Mouse (Mus musculus): ENCODE measurements around the gene Ak3. TPM values are rescaled to one million over a fixed set of nuclear protein-coding genes. Genes with fewer than 3 reads are reported as not detected.

Gene Ak3
- polyA plus RNA-seq, 1 experiment: 62.8 TPM

DNA sequence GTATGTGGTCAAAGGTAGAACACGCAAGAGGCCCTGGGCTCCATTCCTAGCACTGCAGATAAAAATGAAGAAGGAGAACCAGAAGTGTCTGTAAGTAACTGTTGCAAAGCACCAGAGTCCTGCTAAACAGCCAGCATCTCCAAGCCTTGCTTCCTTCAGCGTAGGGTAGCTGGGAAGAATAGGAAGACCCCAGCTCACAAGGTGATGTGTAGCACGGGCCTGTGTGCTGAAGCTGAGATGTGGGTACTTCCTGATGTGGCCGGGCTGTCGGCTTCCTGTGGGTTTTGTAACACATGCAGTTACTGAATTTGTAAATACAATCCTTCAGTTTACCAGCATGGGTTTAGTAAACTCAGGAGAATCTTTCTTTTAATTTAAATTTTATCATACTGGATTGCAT lies 52.4 kb downstream of the Ak3 start:
- Histone ChIP-seq H3K36me3 (ENCODE audit: control insufficient read depth, insufficient read depth) (peaks cover 37% of the 10 kb centered on the region), H3K4me3 (no peak overlapping the region)
- TF ChIP-seq REST (IDR thresholded peaks at IDR 0.05; ENCODE audit: insufficient read depth, insufficient read length) (no peak), POLR2AphosphoS2 (IDR thresholded peaks at IDR 0.05; ENCODE audit: insufficient read length, low read depth) (no peak), POLR2A (IDR thresholded peaks at IDR 0.05; ENCODE audit: insufficient read length, low read depth) (no peak), CEBPB (IDR thresholded peaks at IDR 0.05; ENCODE audit: insufficient read depth, poor library complexity, severe bottlenecking) (no peak), USF1 (IDR thresholded peaks at IDR 0.05; ENCODE audit: low read depth) (no peak), MYOD1 (IDR thresholded peaks at IDR 0.05; ENCODE audit: control insufficient read depth in 1 of 3, insufficient read length in 2 of 3, low read depth in 2 of 3) (no peak), SRF (IDR thresholded peaks at IDR 0.05; ENCODE audit: control insufficient read depth, insufficient read length, low read depth) (no peak), E2F4 (IDR thresholded peaks at IDR 0.05; ENCODE audit: insufficient read depth) (no peak), MAX (IDR thresholded peaks at IDR 0.05; ENCODE audit: low read depth) (no peak), MYOG (IDR thresholded peaks at IDR 0.05; ENCODE audit: control insufficient read depth in 1 of 3, insufficient read depth in 1 of 3, insufficient read length in 2 of 3, low read depth in 2 of 3) (no peak), TCF3 (IDR thresholded peaks at IDR 0.05; ENCODE audit: insufficient read length, low read depth) (no peak), TCF12 (IDR thresholded peaks at IDR 0.05; ENCODE audit: insufficient read depth, poor library complexity, severe bottlenecking) (no peak)

DNA sequence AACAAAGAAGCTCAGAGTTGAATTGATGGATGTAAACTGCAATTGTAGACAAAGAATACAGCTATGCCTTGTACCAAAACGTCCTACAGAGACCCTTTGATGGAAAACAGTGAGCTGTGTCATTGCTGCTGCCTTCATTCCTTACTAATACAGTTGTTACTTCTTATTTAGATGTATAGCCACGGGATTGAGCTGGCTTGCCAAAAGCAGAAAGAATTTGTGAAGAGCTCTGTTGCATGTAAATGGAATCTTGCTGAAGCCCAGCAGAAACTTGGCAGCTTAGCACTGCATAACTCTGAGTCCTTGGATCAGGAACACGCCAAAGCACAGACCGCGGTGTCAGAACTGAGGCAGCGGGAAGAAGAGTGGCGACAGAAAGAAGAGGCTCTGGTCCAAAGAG lies 52.9 kb downstream of the Ak3 start:
- TF ChIP-seq USF1 (IDR thresholded peaks at IDR 0.05; ENCODE audit: low read depth): no peak
- no peak for TF ChIP-seq E2F4 (IDR thresholded peaks at IDR 0.05; ENCODE audit: insufficient read depth)
- no peak for TF ChIP-seq POLR2A (IDR thresholded peaks at IDR 0.05; ENCODE audit: insufficient read length, low read depth)
- no peak for TF ChIP-seq MYOG (IDR thresholded peaks at IDR 0.05; ENCODE audit: control insufficient read depth in 1 of 3, insufficient read depth in 1 of 3, insufficient read length in 2 of 3, low read depth in 2 of 3)
- no peak for TF ChIP-seq MAX (IDR thresholded peaks at IDR 0.05; ENCODE audit: low read depth)
- TF ChIP-seq CEBPB (IDR thresholded peaks at IDR 0.05; ENCODE audit: insufficient read depth, poor library complexity, severe bottlenecking): no peak
- TF ChIP-seq MYOD1 (IDR thresholded peaks at IDR 0.05; ENCODE audit: control insufficient read depth in 1 of 3, insufficient read length in 2 of 3, low read depth in 2 of 3): no peak
- TF ChIP-seq REST (IDR thresholded peaks at IDR 0.05; ENCODE audit: insufficient read depth, insufficient read length): no peak
- no peak for TF ChIP-seq TCF3 (IDR thresholded peaks at IDR 0.05; ENCODE audit: insufficient read length, low read depth)
- no peak for TF ChIP-seq SRF (IDR thresholded peaks at IDR 0.05; ENCODE audit: control insufficient read depth, insufficient read length, low read depth)
- no peak for TF ChIP-seq TCF12 (IDR thresholded peaks at IDR 0.05; ENCODE audit: insufficient read depth, poor library complexity, severe bottlenecking)
- TF ChIP-seq POLR2AphosphoS2 (IDR thresholded peaks at IDR 0.05; ENCODE audit: insufficient read length, low read depth): no peak
- Histone ChIP-seq H3K4me3 (no peak overlapping the region), H3K4me2 (ENCODE audit: low read depth) (no peak overlapping the region), H3K36me3 (ENCODE audit: control insufficient read depth, insufficient read depth) (peaks cover 32% of the 10 kb centered on the region), H3K27me3 (ENCODE audit: control insufficient read depth, insufficient read depth, insufficient read length) (no peaks in the 10 kb centered on the region), H3K79me2 (ENCODE audit: control insufficient read depth, insufficient read depth) (peaks cover 64% of the 10 kb centered on the region), H3ac (ENCODE audit: control insufficient read depth, insufficient read length) (no peak overlapping the region)

More for the DNA sequence above, 52.4 kb downstream of the Ak3 start:
- Histone ChIP-seq H3K27me3 (ENCODE audit: control insufficient read depth, insufficient read depth, insufficient read length) (no peaks in the 10 kb centered on the region), H3ac (ENCODE audit: control insufficient read depth, insufficient read length) (no peak overlapping the region), H3K4me2 (ENCODE audit: low read depth) (no peak overlapping the region), H3K79me2 (ENCODE audit: control insufficient read depth, insufficient read depth) (peaks cover 64% of the 10 kb centered on the region)

DNA sequence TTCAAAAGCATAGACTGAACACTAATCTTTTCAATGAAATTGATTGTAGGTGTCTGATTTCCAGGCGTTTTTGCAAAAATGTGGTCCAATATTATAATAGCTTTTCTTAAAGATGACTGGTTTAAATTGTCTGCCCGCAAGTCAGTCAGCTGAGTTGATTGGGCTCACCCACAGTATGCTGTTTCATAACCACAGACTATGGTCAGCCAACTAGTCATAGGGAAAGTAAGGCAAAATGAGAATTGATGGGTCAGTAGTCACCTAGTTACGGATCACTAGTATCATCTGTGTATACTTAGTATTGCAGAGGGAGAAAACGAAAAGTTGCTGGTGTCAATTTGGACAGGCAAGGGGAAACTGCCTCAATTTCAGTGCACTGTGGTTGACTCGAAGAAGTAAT lies 56.4 kb downstream of the Ak3 start:
- TF ChIP-seq SRF (IDR thresholded peaks at IDR 0.05; ENCODE audit: control insufficient read depth, insufficient read length, low read depth): no peak
- no peak for TF ChIP-seq MYOG (IDR thresholded peaks at IDR 0.05; ENCODE audit: control insufficient read depth in 1 of 3, insufficient read depth in 1 of 3, insufficient read length in 2 of 3, low read depth in 2 of 3)
- TF ChIP-seq MAX (IDR thresholded peaks at IDR 0.05; ENCODE audit: low read depth): no peak
- TF ChIP-seq REST (IDR thresholded peaks at IDR 0.05; ENCODE audit: insufficient read depth, insufficient read length): no peak
- no peak for TF ChIP-seq CEBPB (IDR thresholded peaks at IDR 0.05; ENCODE audit: insufficient read depth, poor library complexity, severe bottlenecking)
- no peak for TF ChIP-seq POLR2A (IDR thresholded peaks at IDR 0.05; ENCODE audit: insufficient read length, low read depth)
- no peak for TF ChIP-seq E2F4 (IDR thresholded peaks at IDR 0.05; ENCODE audit: insufficient read depth)
- TF ChIP-seq MYOD1 (IDR thresholded peaks at IDR 0.05; ENCODE audit: control insufficient read depth in 1 of 3, insufficient read length in 2 of 3, low read depth in 2 of 3): no peak
- no peak for TF ChIP-seq TCF3 (IDR thresholded peaks at IDR 0.05; ENCODE audit: insufficient read length, low read depth)
- no peak for TF ChIP-seq POLR2AphosphoS2 (IDR thresholded peaks at IDR 0.05; ENCODE audit: insufficient read length, low read depth)
- TF ChIP-seq USF1 (IDR thresholded peaks at IDR 0.05; ENCODE audit: low read depth): no peak
- TF ChIP-seq TCF12 (IDR thresholded peaks at IDR 0.05; ENCODE audit: insufficient read depth, poor library complexity, severe bottlenecking): no peak
- Histone ChIP-seq H3K4me2 (ENCODE audit: low read depth) (peak overlapping the region; percentile 79), H3K27me3 (ENCODE audit: control insufficient read depth, insufficient read depth, insufficient read length) (peaks cover 7% of the 10 kb centered on the region), H3ac (ENCODE audit: control insufficient read depth, insufficient read length) (peak overlapping the region; percentile 56), H3K79me2 (ENCODE audit: control insufficient read depth, insufficient read depth) (peaks cover 48% of the 10 kb centered on the region), H3K4me3 (peak overlapping the region; percentile 81), H3K36me3 (ENCODE audit: control insufficient read depth, insufficient read depth) (peaks cover 9% of the 10 kb centered on the region)

DNA sequence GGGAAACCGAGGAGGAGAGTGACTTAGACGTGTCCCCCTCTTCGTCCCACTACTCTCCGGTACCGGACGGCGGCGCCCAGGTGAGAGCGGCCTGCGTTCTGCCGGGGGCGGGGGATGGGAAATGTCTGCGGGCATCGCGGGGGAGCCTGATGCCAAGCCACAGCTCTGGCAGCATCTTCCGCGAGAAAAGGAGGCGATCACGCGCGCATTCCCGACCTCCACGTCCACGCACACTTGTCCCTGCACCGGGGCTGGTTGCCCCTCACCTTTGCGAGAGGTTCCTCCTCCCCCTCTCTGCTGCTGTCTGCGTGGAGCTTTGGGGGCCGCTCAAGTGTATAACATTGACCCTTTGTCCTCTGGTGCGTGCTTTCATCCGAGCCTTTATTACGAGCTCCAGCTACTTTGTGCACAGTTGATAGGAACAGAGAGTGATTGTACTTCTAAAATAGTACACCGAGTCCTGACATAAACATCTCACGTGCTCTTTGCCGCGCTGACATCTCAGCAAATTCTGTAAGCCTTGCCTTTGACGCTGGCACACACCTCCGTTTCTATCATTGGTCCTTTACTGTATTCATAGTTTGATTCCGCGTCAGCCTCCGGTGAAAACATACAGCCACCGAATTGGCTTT lies 57.1 kb downstream of the Ak3 start:
- no peak for TF ChIP-seq TCF12 (IDR thresholded peaks at IDR 0.05; ENCODE audit: insufficient read depth, poor library complexity, severe bottlenecking)
- no peak for TF ChIP-seq MYOG (IDR thresholded peaks at IDR 0.05; ENCODE audit: control insufficient read depth in 1 of 3, insufficient read depth in 1 of 3, insufficient read length in 2 of 3, low read depth in 2 of 3)
- no peak for TF ChIP-seq CEBPB (IDR thresholded peaks at IDR 0.05; ENCODE audit: insufficient read depth, poor library complexity, severe bottlenecking)
- no peak for TF ChIP-seq REST (IDR thresholded peaks at IDR 0.05; ENCODE audit: insufficient read depth, insufficient read length)
- TF ChIP-seq POLR2A (IDR thresholded peaks at IDR 0.05; ENCODE audit: insufficient read length, low read depth): no peak
- no peak for TF ChIP-seq USF1 (IDR thresholded peaks at IDR 0.05; ENCODE audit: low read depth)
- TF ChIP-seq SRF (IDR thresholded peaks at IDR 0.05; ENCODE audit: control insufficient read depth, insufficient read length, low read depth): no peak
- peaks cover 8% of the 10 kb centered on the region for H3K27me3 ChIP-seq (ENCODE audit: control insufficient read depth, insufficient read depth, insufficient read length)
- H3K4me3 ChIP-seq: peak overlapping the region; percentile 81
- H3K4me2 ChIP-seq (ENCODE audit: low read depth): peak overlapping the region; percentile 79
- peaks cover 2% of the 10 kb centered on the region for H3K36me3 ChIP-seq (ENCODE audit: control insufficient read depth, insufficient read depth)
- H3ac ChIP-seq (ENCODE audit: control insufficient read depth, insufficient read length): peak overlapping the region; percentile 56
- H3K79me2 ChIP-seq (ENCODE audit: control insufficient read depth, insufficient read depth): peaks cover 41% of the 10 kb centered on the region
